Mouse (Mus musculus) spleen, adult 2 months (tissue): ENCODE measurements around the gene Sh3d19.

Source experiments
- CTCF ChIP-seq: fragments of 200-500 bp; IDR thresholded peaks from 2 replicates; pipeline ENCODE4 v1.5.1; 2011; ENCODE audit warnings: mild to moderate bottlenecking, inconsistent platforms; ENCODE audit not compliant: insufficient read depth, insufficient read length, insufficient replicate concordance; ENCODE audit errors: extremely low read depth
- POLR2A ChIP-seq: fragments of 200-500 bp; IDR thresholded peaks from 2 replicates; pipeline ENCODE4 v1.6.1; 2011; ENCODE audit warnings: low read depth, low read length, inconsistent platforms

- TF ChIP-seq CTCF (no peak), POLR2A (no peak)
These were observed 53.3 kb downstream of the Sh3d19 start for GRCm38 (mm10) chr3:86024065-86024795.
